Comparison of ENCODE assay signal across 8 mouse cellular contexts in the genomic region with DNA sequence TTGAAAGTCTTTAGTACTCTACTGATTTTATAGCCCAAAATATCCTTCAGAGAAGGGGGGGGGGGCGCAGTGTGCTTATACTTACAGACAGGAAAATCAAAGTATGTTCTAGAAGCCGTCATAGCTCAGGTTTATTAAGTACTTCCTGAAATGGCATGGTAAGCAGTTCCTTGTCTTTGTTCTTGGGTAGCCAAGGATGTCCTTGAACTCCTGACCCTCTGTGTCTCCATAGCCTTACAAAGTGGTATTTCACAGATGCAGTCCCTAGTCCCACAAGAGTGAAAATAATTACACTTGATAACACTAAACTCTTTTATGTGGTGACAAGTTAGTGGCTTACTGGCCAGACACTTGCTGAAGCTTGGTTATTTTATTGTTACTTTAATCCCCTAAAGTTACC. TPM values are rescaled to one million over a fixed set of nuclear protein-coding genes. Genes with fewer than 3 reads are reported as not detected.
DNase-seq lines count a peak whose midpoint lies in the region; ATAC-seq lines count a peak whose summit lies in the region.

No protein-coding gene starts in this region.

- no peaks in the 10 kb centered on the region for H3K9me3 ChIP-seq in forebrain, embryonic 12.5 days
- no peaks in the 10 kb centered on the region for H3K9me3 ChIP-seq in liver, embryonic 15.5 days (replicated peaks)

- peak overlapping the region; percentile 90 for H3K4me3 ChIP-seq in forebrain, embryonic 12.5 days (replicated peaks)
- H3K4me3 ChIP-seq in liver, embryonic 15.5 days (replicated peaks): peak overlapping the region; percentile 97

- H3K27ac ChIP-seq in forebrain, embryonic 12.5 days: peak overlapping the region; percentile 100
- H3K27ac ChIP-seq in liver, embryonic 15.5 days (replicated peaks): no peak overlapping the region

- H3K4me1 ChIP-seq in forebrain, embryonic 12.5 days: peaks cover 55% of the 10 kb centered on the region
- peaks cover 40% of the 10 kb centered on the region for H3K4me1 ChIP-seq in liver, embryonic 15.5 days (replicated peaks)

- WGBS in forebrain, embryonic 12.5 days: 5% methylated on average over 2 of the region's 2 CpGs
- 34% methylated on average over 2 of the region's 2 CpGs for WGBS in liver, embryonic 15.5 days (ENCODE audit: insufficient replicate concordance)

- ATAC-seq in CD4-positive, CD25-positive, alpha-beta regulatory T cell, adult 4 months: no peak
- ATAC-seq in forebrain, embryonic 12.5 days (ENCODE audit: low FRiP score): no peak
- ATAC-seq in liver, embryonic 15.5 days (ENCODE audit: insufficient read depth): no peak

- H3K27me3 ChIP-seq in forebrain, embryonic 12.5 days: no peaks in the 10 kb centered on the region
- H3K27me3 ChIP-seq in liver, embryonic 15.5 days: no peaks in the 10 kb centered on the region

- H3K36me3 ChIP-seq in forebrain, embryonic 12.5 days (replicated peaks): no peaks in the 10 kb centered on the region
- no peaks in the 10 kb centered on the region for H3K36me3 ChIP-seq in liver, embryonic 15.5 days (replicated peaks)

- peak overlapping the region; percentile 69 for H3K4me2 ChIP-seq in forebrain, embryonic 12.5 days
- H3K4me2 ChIP-seq in liver, embryonic 15.5 days: peak overlapping the region; percentile 93

- peak overlapping the region; percentile 99 for H3K9ac ChIP-seq in forebrain, embryonic 12.5 days
- H3K9ac ChIP-seq in liver, embryonic 15.5 days: no peak overlapping the region

- DNase-seq in CD4-positive, CD25-positive, alpha-beta regulatory T cell, adult 2 months (ENCODE audit: low read depth, low spot score): peak; percentile 19
- DNase-seq in 3T3-L1 (ENCODE audit: low read depth, low spot score): peak; percentile 36
- DNase-seq in right cerebral cortex, postnatal 25 days: no peak
- no peak for DNase-seq in cerebellum, postnatal 36 days
- DNase-seq in gastrocnemius, postnatal 25 days: no peak

RNA-seq across cellular contexts. Expression of a gene that starts 0.9 kb away (rescaled TPM):
- polyA plus RNA-seq in CD4-positive, CD25-positive, alpha-beta regulatory T cell, adult 4 months (2017; shearing (Covaris generic)): under 1 TPM; 0.46 to 0.95 TPM
- polyA plus RNA-seq in forebrain, embryonic 12.5 days (2016; fragmentation: Nextera tagmentation; extraction: Ambion mirVana): 0.96 and 1.1 TPM in 2 replicates
- 3.4 and 4.4 TPM in 2 replicates for polyA plus RNA-seq in liver, embryonic 15.5 days (2015; fragmentation: Nextera tagmentation; extraction: Ambion mirVana)
- total RNA-seq in gastrocnemius, postnatal 25 days (2021): 1 to 10 TPM; 2.7 to 3.2 TPM

RNA-seq across cellular contexts. Expression of a gene that starts 1.0 kb away (rescaled TPM):
- polyA plus RNA-seq in CD4-positive, CD25-positive, alpha-beta regulatory T cell, adult 4 months (2017; shearing (Covaris generic)): 100 to 1,000 TPM; 101 to 116 TPM
- polyA plus RNA-seq in forebrain, embryonic 12.5 days (2016; fragmentation: Nextera tagmentation; extraction: Ambion mirVana): 260 and 265 TPM in 2 replicates
- 21.0 and 21.7 TPM in 2 replicates for polyA plus RNA-seq in liver, embryonic 15.5 days (2015; fragmentation: Nextera tagmentation; extraction: Ambion mirVana)
- total RNA-seq in gastrocnemius, postnatal 25 days (2021): 10 to 100 TPM; 16.9 to 17.4 TPM

RNA-seq across cellular contexts. Expression of a gene that starts 34.9 kb away (rescaled TPM):
- polyA plus RNA-seq in CD4-positive, CD25-positive, alpha-beta regulatory T cell, adult 4 months (2017; shearing (Covaris generic)): under 1 TPM in 1 of 2 experiments, not detected in 1; 0.13 TPM
- 1.1 and 1.2 TPM in 2 replicates for polyA plus RNA-seq in forebrain, embryonic 12.5 days (2016; fragmentation: Nextera tagmentation; extraction: Ambion mirVana)
- 17.9 and 27.8 TPM in 2 replicates for polyA plus RNA-seq in liver, embryonic 15.5 days (2015; fragmentation: Nextera tagmentation; extraction: Ambion mirVana)
- total RNA-seq in gastrocnemius, postnatal 25 days (2021): 1 to 10 TPM in 1 of 2 experiments, under 1 TPM in 1; 0.35 to 1.1 TPM

RNA-seq across cellular contexts. Expression of a gene that starts 45.0 kb away (rescaled TPM):
- polyA plus RNA-seq in CD4-positive, CD25-positive, alpha-beta regulatory T cell, adult 4 months (2017; shearing (Covaris generic)): 10 to 100 TPM; 41.0 to 52.8 TPM
- polyA plus RNA-seq in forebrain, embryonic 12.5 days (2016; fragmentation: Nextera tagmentation; extraction: Ambion mirVana): 34.9 and 39.5 TPM in 2 replicates
- polyA plus RNA-seq in liver, embryonic 15.5 days (2015; fragmentation: Nextera tagmentation; extraction: Ambion mirVana): 1.8 and 2.2 TPM in 2 replicates
- total RNA-seq in gastrocnemius, postnatal 25 days (2021): 1 to 10 TPM; 5.9 to 6.5 TPM

Comparison
In these comparisons a context has a peak if more than half of its experiments do, and no peak if none do; other contexts are left out.
1. DNase-seq: peak in CD4-positive, CD25-positive, alpha-beta regulatory T cell, adult 2 months (single experiment) and 3T3-L1 (single experiment); none in right cerebral cortex, postnatal 25 days (single experiment), cerebellum, postnatal 36 days (0 of 2) and gastrocnemius, postnatal 25 days (single experiment).